Mouse (Mus musculus): ENCODE data around the gene Reln.
A peak's percentile ranks its signal among the peaks of the same experiment; 100 is the strongest.

Gene Reln

DNA sequence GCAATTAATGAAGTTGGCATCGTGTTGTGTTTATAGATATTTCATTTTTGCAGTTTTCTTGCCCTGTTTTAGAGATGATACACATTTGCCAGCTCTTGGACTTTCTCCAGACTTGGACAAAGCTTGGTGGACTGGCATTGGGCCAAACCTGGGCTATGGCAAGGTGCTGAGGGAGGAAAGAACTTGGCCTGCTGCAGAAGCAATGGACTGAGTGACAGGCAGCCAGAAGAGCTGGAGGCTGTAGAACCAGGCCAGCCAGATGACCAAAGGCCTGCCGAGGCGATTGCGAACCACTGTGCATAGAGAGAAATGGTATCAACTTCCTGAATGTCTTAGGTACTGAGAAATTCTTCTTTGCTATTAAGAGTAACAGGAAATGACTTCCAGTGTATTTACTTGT, 318.8 kb downstream of the Reln start:
- Histone ChIP-seq H3K27me3 (ENCODE audit: insufficient read depth, low read length) (no peaks in the 10 kb centered on the region), H3K4me3 (replicated peaks; ENCODE audit: low read length) (no peak overlapping the region), H3K9me3 (ENCODE audit: low read length) (no peaks in the 10 kb centered on the region), H3K4me1 (replicated peaks; ENCODE audit: low read depth, low read length) (no peaks in the 10 kb centered on the region), H3K36me3 (ENCODE audit: insufficient read depth, low read length) (no peaks in the 10 kb centered on the region)
- no peak for TF ChIP-seq POU5F1 (IDR thresholded peaks at IDR 0.05; ENCODE audit: borderline replicate concordance, low read length)
- no peak for TF ChIP-seq NANOG (IDR thresholded peaks at IDR 0.05; ENCODE audit: borderline replicate concordance, low read length)
- TF ChIP-seq CTCF (conservative IDR thresholded peaks at IDR 0.05; ENCODE audit: low read length): no peak

- no peaks in the 10 kb centered on the region for H3K4me1 ChIP-seq (replicated peaks; ENCODE audit: low read depth, low read length)
- H3K36me3 ChIP-seq (ENCODE audit: insufficient read depth, low read length): no peaks in the 10 kb centered on the region
- TF ChIP-seq POU5F1 (IDR thresholded peaks at IDR 0.05; ENCODE audit: borderline replicate concordance, low read length): no peak
- no peak for TF ChIP-seq CTCF (conservative IDR thresholded peaks at IDR 0.05; ENCODE audit: low read length)
- TF ChIP-seq NANOG (IDR thresholded peaks at IDR 0.05; ENCODE audit: borderline replicate concordance, low read length): no peak
- no peak overlapping the region for H3K4me3 ChIP-seq (replicated peaks; ENCODE audit: low read length)
- H3K27me3 ChIP-seq (ENCODE audit: insufficient read depth, low read length): no peaks in the 10 kb centered on the region
- H3K9me3 ChIP-seq (ENCODE audit: low read length): no peaks in the 10 kb centered on the region
These were observed 320.4 kb downstream of the Reln start for GRCm38 (mm10) chr5:22024108-22024507.

DNA sequence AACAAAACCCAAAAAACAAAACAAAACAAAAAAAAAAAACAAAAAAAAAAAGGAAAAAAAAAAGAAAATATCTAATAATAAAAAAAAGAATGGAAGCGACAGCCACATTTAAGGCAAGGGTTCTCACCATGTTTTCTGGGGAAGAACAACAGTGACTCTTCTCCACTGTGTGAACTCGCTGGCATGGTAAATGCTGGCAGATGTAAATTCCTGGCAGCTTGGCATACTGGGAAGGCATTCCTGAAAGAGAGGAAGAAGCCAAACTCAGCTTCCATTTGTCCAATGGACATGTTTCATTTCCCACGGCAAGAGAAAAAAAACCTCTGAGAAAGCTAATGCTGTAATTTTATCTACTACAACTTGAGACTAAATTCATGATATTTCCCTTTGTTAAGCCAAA, 326.6 kb downstream of the Reln start:
- Histone ChIP-seq H3K4me1 (replicated peaks; ENCODE audit: low read depth, low read length) (no peaks in the 10 kb centered on the region), H3K9me3 (ENCODE audit: low read length) (no peaks in the 10 kb centered on the region), H3K4me3 (replicated peaks; ENCODE audit: low read length) (no peak overlapping the region), H3K36me3 (ENCODE audit: insufficient read depth, low read length) (no peaks in the 10 kb centered on the region), H3K27me3 (ENCODE audit: insufficient read depth, low read length) (no peaks in the 10 kb centered on the region)
- TF ChIP-seq POU5F1 (IDR thresholded peaks at IDR 0.05; ENCODE audit: borderline replicate concordance, low read length) (no peak), NANOG (IDR thresholded peaks at IDR 0.05; ENCODE audit: borderline replicate concordance, low read length) (no peak), CTCF (conservative IDR thresholded peaks at IDR 0.05; ENCODE audit: low read length) (no peak)

GRCm38 (mm10) chr5:22014459-22014858, 330.0 kb downstream of the Reln start:
- no peaks in the 10 kb centered on the region for H3K27me3 ChIP-seq (ENCODE audit: insufficient read depth, low read length)
- no peak for TF ChIP-seq POU5F1 (IDR thresholded peaks at IDR 0.05; ENCODE audit: borderline replicate concordance, low read length)
- no peak for TF ChIP-seq CTCF (conservative IDR thresholded peaks at IDR 0.05; ENCODE audit: low read length)
- no peak for TF ChIP-seq NANOG (IDR thresholded peaks at IDR 0.05; ENCODE audit: borderline replicate concordance, low read length)
- H3K4me1 ChIP-seq (replicated peaks; ENCODE audit: low read depth, low read length): peaks cover 5% of the 10 kb centered on the region
- no peak overlapping the region for H3K4me3 ChIP-seq (replicated peaks; ENCODE audit: low read length)
- no peaks in the 10 kb centered on the region for H3K36me3 ChIP-seq (ENCODE audit: insufficient read depth, low read length)
- H3K9me3 ChIP-seq (ENCODE audit: low read length): no peaks in the 10 kb centered on the region

DNA sequence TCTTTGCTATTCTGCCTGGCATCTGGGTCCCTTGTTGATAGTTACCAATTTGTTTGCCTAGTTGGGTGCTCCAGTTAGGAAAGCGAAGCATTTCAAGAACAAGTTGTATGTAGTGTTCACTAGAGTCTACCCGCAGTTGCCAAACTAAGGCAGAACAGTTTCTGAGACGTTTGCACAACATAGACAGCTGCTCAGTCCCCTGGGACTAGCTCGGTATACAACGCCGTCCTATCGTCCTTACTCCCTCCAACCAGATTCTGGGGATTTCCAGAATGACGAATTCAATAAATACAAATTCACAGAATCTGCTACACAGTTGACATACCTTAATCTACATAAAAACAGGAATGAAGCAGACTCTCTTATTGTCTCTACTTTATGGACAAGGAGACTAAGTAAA, 335.4 kb downstream of the Reln start:
- Histone ChIP-seq H3K4me1 (replicated peaks; ENCODE audit: low read depth, low read length) (peaks cover 5% of the 10 kb centered on the region), H3K4me3 (replicated peaks; ENCODE audit: low read length) (no peak overlapping the region), H3K36me3 (ENCODE audit: insufficient read depth, low read length) (no peaks in the 10 kb centered on the region), H3K9me3 (ENCODE audit: low read length) (no peaks in the 10 kb centered on the region), H3K27me3 (ENCODE audit: insufficient read depth, low read length) (peaks cover 3% of the 10 kb centered on the region; the same call in 1 of the 2 replicates)
- TF ChIP-seq NANOG (IDR thresholded peaks at IDR 0.05; ENCODE audit: borderline replicate concordance, low read length): no peak
- TF ChIP-seq CTCF (conservative IDR thresholded peaks at IDR 0.05; ENCODE audit: low read length): no peak
- no peak for TF ChIP-seq POU5F1 (IDR thresholded peaks at IDR 0.05; ENCODE audit: borderline replicate concordance, low read length)

GRCm38 (mm10) chr5:22007304-22008059, 337.0 kb downstream of the Reln start:
- no peak for TF ChIP-seq NANOG (IDR thresholded peaks at IDR 0.05; ENCODE audit: borderline replicate concordance, low read length)
- H3K4me3 ChIP-seq (replicated peaks; ENCODE audit: low read length): no peak overlapping the region
- peaks cover 6% of the 10 kb centered on the region for H3K4me1 ChIP-seq (replicated peaks; ENCODE audit: low read depth, low read length)
- H3K27me3 ChIP-seq (ENCODE audit: insufficient read depth, low read length): peaks cover 7% of the 10 kb centered on the region; the same call in 1 of the 2 replicates
- no peaks in the 10 kb centered on the region for H3K9me3 ChIP-seq (ENCODE audit: low read length)
- no peaks in the 10 kb centered on the region for H3K36me3 ChIP-seq (ENCODE audit: insufficient read depth, low read length)

- Histone ChIP-seq H3K9me3 (ENCODE audit: low read length) (no peaks in the 10 kb centered on the region), H3K27me3 (ENCODE audit: insufficient read depth, low read length) (peaks cover 7% of the 10 kb centered on the region; the same call in 1 of the 2 replicates), H3K4me1 (replicated peaks; ENCODE audit: low read depth, low read length) (peaks cover 6% of the 10 kb centered on the region; the same call in 1 of the 2 replicates), H3K4me3 (replicated peaks; ENCODE audit: low read length) (no peak overlapping the region), H3K36me3 (ENCODE audit: insufficient read depth, low read length) (no peaks in the 10 kb centered on the region)
- TF ChIP-seq POU5F1 (IDR thresholded peaks at IDR 0.05; ENCODE audit: borderline replicate concordance, low read length) (no peak), NANOG (IDR thresholded peaks at IDR 0.05; ENCODE audit: borderline replicate concordance, low read length) (no peak), CTCF (conservative IDR thresholded peaks at IDR 0.05; ENCODE audit: low read length) (no peak)
These were observed 340.6 kb downstream of the Reln start for GRCm38 (mm10) chr5:22003858-22004257.

DNA sequence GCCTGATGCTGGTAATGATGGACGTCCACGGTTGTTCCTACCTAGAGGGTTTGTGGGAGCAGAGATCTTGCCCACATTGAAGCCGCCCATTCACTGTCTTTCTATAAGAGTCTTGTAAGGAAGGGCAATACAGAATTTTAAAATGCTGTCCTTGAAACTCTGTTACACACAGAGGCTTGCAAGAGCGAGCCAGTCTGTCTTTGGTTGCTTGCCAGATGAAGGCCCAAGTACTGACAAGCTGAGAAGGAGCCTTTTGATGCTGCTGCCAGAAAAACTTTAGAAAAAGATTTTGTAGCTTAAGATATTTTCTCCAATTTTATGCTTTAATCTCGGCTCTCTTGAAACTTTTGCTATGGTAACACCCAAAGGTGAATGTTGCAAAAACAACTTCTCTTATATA, 356.8 kb downstream of the Reln start:
- TF ChIP-seq POU5F1 (IDR thresholded peaks at IDR 0.05; ENCODE audit: borderline replicate concordance, low read length): no peak
- TF ChIP-seq NANOG (IDR thresholded peaks at IDR 0.05; ENCODE audit: borderline replicate concordance, low read length): no peak
- TF ChIP-seq CTCF (conservative IDR thresholded peaks at IDR 0.05; ENCODE audit: low read length): no peak
- Histone ChIP-seq H3K9me3 (ENCODE audit: low read length) (peaks cover 20% of the 10 kb centered on the region), H3K36me3 (ENCODE audit: insufficient read depth, low read length) (no peaks in the 10 kb centered on the region), H3K4me1 (replicated peaks; ENCODE audit: low read depth, low read length) (no peaks in the 10 kb centered on the region), H3K4me3 (replicated peaks; ENCODE audit: low read length) (no peak overlapping the region), H3K27me3 (ENCODE audit: insufficient read depth, low read length) (no peaks in the 10 kb centered on the region)

DNA sequence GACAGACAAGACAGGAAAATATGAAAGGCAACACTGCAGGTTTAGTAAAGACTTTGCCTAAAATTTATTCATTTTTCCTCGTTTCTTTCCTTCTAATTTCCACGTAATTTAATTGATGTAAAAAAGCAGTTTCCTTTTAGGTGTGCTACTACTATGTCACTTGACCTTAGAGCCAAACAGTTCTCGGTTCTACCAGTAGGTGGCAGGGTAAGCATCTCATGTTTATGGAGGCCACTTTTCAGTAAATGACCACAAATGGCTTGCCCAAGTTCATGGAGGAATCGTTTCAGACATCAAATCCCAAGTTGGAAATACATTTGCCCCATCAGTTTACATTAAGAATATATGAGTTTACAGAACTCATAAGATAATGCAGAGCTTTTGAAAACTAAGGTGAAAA, 358.2 kb downstream of the Reln start:
- TF ChIP-seq CTCF (conservative IDR thresholded peaks at IDR 0.05; ENCODE audit: low read length) (peak; percentile 95), POU5F1 (IDR thresholded peaks at IDR 0.05; ENCODE audit: borderline replicate concordance, low read length) (no peak), NANOG (IDR thresholded peaks at IDR 0.05; ENCODE audit: borderline replicate concordance, low read length) (no peak)
- Histone ChIP-seq H3K27me3 (ENCODE audit: insufficient read depth, low read length) (no peaks in the 10 kb centered on the region), H3K36me3 (ENCODE audit: insufficient read depth, low read length) (no peaks in the 10 kb centered on the region), H3K4me1 (replicated peaks; ENCODE audit: low read depth, low read length) (no peaks in the 10 kb centered on the region), H3K9me3 (ENCODE audit: low read length) (peaks cover 20% of the 10 kb centered on the region), H3K4me3 (replicated peaks; ENCODE audit: low read length) (no peak overlapping the region)
